Mouse (Mus musculus) myocyte (in vitro differentiated cells): ENCODE measurements around the gene Sele. TPM values are rescaled to one million over a fixed set of nuclear protein-coding genes. Genes with fewer than 3 reads are reported as not detected.

Experiments
- H3K27me3 ChIP-seq: one replicate; pipeline ENCODE4 v1.6.1; 2011; ENCODE audit not compliant: control insufficient read depth, insufficient read depth, insufficient read length
- H3K36me3 ChIP-seq: one replicate; pipeline ENCODE4 v1.6.1; 2011; ENCODE audit not compliant: control insufficient read depth, insufficient read depth
- H3K4me2 ChIP-seq: one replicate; pipeline ENCODE4 v1.6.1; 2011; ENCODE audit warnings: low read depth, control low read depth
- H3K4me3 ChIP-seq: one replicate; pipeline ENCODE4 v1.5.1; 2011; ENCODE audit warnings: mild to moderate bottlenecking, control low read depth, moderate library complexity
- H3K79me2 ChIP-seq: one replicate; pipeline ENCODE4 v1.6.1; 2011; ENCODE audit not compliant: control insufficient read depth, insufficient read depth
- H3ac ChIP-seq: one replicate; pipeline ENCODE4 v1.6.1; 2011; ENCODE audit not compliant: control insufficient read depth, insufficient read length
- CEBPB ChIP-seq: IDR thresholded peaks from 2 replicates; pipeline ENCODE4 v1.6.1; 2011; ENCODE audit warnings: mild to moderate bottlenecking, moderate library complexity; ENCODE audit not compliant: poor library complexity, insufficient read depth, severe bottlenecking
- E2F4 ChIP-seq: IDR thresholded peaks from one replicate; pipeline ENCODE4 v1.6.1; 2011; ENCODE audit warnings: mild to moderate bottlenecking, control low read depth, moderate library complexity; ENCODE audit not compliant: insufficient read depth
- MAX ChIP-seq: IDR thresholded peaks from one replicate; pipeline ENCODE4 v1.6.1; 2011; ENCODE audit warnings: low read depth, mild to moderate bottlenecking, control low read depth
- MYOD1 ChIP-seq, 3 experiments: IDR thresholded peaks; one replicate each; pipeline ENCODE4 v1.6.1; 2011; ENCODE audit warnings: control low read depth in 2 of 3, low read depth in 2 of 3, mild to moderate bottlenecking in 2 of 3, moderate library complexity in 1 of 3; ENCODE audit not compliant: insufficient read length in 2 of 3, control insufficient read depth in 1 of 3
- MYOG ChIP-seq, 3 experiments: IDR thresholded peaks; one replicate each; pipeline ENCODE4 v1.6.1; 2011; ENCODE audit warnings: control low read depth in 2 of 3, low read depth in 2 of 3, mild to moderate bottlenecking in 2 of 3; ENCODE audit not compliant: insufficient read length in 2 of 3, control insufficient read depth in 1 of 3, insufficient read depth in 1 of 3
- POLR2A ChIP-seq: IDR thresholded peaks from one replicate; pipeline ENCODE4 v1.6.1; 2011; ENCODE audit warnings: low read depth, mild to moderate bottlenecking, control low read depth, moderate library complexity; ENCODE audit not compliant: insufficient read length
- POLR2AphosphoS2 ChIP-seq: IDR thresholded peaks from one replicate; pipeline ENCODE4 v1.6.1; 2011; ENCODE audit warnings: low read depth, control low read depth; ENCODE audit not compliant: insufficient read length
- REST ChIP-seq: IDR thresholded peaks from one replicate; pipeline ENCODE4 v1.6.1; 2011; ENCODE audit warnings: mild to moderate bottlenecking, control low read depth, moderate library complexity; ENCODE audit not compliant: insufficient read depth, insufficient read length
- SRF ChIP-seq: IDR thresholded peaks from one replicate; pipeline ENCODE4 v1.6.1; 2011; ENCODE audit warnings: low read depth; ENCODE audit not compliant: control insufficient read depth, insufficient read length
- TCF12 ChIP-seq: IDR thresholded peaks from one replicate; pipeline ENCODE4 v1.6.1; 2011; ENCODE audit warnings: mild to moderate bottlenecking, control low read depth; ENCODE audit not compliant: poor library complexity, insufficient read depth, severe bottlenecking
- TCF3 ChIP-seq: IDR thresholded peaks from one replicate; pipeline ENCODE4 v1.6.1; 2011; ENCODE audit warnings: low read depth, control low read depth; ENCODE audit not compliant: insufficient read length
- USF1 ChIP-seq: IDR thresholded peaks from one replicate; pipeline ENCODE4 v1.6.1; 2011; ENCODE audit warnings: low read depth, mild to moderate bottlenecking, control low read depth, moderate library complexity
- polyA plus RNA-seq: library from polyadenylated mRNA; unstranded; fragments of >200 nt; fragmentation: generic; extraction: Trizol; gene quantifications from one replicate; pipeline ENCODE4 v1.2.1, GENCODE M21; 2012; ENCODE audit warnings: missing spikeins

Gene Sele
- polyA plus RNA-seq, 1 experiment: not detected

DNA sequence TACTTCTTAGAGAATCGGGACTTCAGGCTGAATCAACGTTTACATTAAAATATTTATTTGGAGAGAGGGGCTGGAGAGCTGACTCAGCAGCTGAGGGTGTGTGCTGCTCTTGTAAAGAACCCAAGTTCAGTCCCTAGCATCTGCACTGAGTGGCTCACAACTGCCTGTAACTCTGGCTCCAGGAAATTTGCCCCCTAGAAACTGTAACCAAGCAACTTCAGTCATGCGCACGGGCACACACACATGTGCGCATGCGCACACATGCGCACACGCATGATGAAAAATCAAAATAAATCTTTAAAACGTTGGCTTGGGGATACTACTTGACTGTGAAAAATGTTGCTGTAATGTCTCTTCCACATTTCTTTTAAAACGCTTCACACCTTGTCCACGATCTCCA is 31.1 kb downstream of the Sele start:
- Histone ChIP-seq H3K36me3 (no peaks in the 10 kb centered on the region), H3ac (no peak overlapping the region), H3K27me3 (no peaks in the 10 kb centered on the region), H3K79me2 (no peaks in the 10 kb centered on the region), H3K4me2 (no peak overlapping the region), H3K4me3 (no peak overlapping the region)
- no peak for TF ChIP-seq POLR2AphosphoS2
- no peak for TF ChIP-seq REST
- TF ChIP-seq POLR2A: no peak

DNA sequence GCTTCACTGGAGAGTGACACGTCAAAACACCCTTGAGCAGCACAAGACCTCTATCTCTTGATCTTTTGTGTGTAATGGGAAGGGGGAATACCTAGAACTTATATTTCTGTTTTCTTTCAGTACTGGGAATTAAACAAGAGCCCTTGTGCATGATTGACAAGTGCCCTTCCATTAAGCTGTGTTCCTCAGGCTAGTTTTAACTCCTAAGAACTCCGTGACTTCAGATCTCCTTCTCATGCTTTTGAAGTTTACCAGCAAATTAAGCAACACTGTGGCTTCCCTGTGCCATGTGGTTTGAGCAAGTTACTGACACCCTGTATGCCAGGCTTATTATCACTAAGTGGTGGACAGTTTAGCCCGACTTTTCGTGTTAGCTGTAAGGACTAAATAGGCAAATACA is 35.0 kb downstream of the Sele start:
- H3K4me3 ChIP-seq: no peak overlapping the region
- no peak overlapping the region for H3K4me2 ChIP-seq
- TF ChIP-seq MYOD1 (IDR thresholded peaks at IDR 0.05; ENCODE audit: control insufficient read depth in 1 of 3, insufficient read length in 2 of 3, low read depth in 2 of 3): no peak
- TF ChIP-seq TCF12: no peak
- TF ChIP-seq REST: no peak
- no peak for TF ChIP-seq TCF3
- TF ChIP-seq SRF: no peak
- TF ChIP-seq CEBPB: no peak
- TF ChIP-seq MAX: no peak
- no peak for TF ChIP-seq POLR2A
- no peak for TF ChIP-seq MYOG (IDR thresholded peaks at IDR 0.05; ENCODE audit: control insufficient read depth in 1 of 3, insufficient read depth in 1 of 3, insufficient read length in 2 of 3, low read depth in 2 of 3)
- TF ChIP-seq USF1: no peak
- TF ChIP-seq POLR2AphosphoS2: no peak
- TF ChIP-seq E2F4: no peak
- no peaks in the 10 kb centered on the region for H3K27me3 ChIP-seq
- H3K79me2 ChIP-seq: no peaks in the 10 kb centered on the region
- H3ac ChIP-seq: no peak overlapping the region
- H3K36me3 ChIP-seq: no peaks in the 10 kb centered on the region

DNA sequence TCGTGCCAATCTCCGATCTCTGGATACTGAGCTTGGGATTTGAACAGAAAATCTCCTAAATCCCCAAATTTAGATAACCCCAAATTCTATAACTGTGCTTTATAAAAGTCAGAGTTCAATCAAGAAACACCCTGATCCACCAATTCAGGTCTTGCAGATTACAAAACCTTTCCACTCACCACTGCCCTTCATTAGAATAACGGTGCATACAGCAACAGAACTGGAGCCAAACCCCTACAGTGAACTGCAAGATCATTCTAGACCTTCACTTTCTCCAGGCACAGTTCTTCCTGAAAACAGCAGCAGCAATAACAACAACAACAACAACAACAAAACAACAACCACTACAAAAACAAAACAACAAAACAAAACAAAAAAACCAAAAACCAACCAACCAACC is 38.8 kb downstream of the Sele start:
- Histone ChIP-seq H3K79me2 (no peaks in the 10 kb centered on the region), H3K36me3 (no peaks in the 10 kb centered on the region), H3K4me3 (no peak overlapping the region), H3K27me3 (no peaks in the 10 kb centered on the region), H3ac (no peak overlapping the region), H3K4me2 (no peak overlapping the region)
- TF ChIP-seq POLR2A: no peak

DNA sequence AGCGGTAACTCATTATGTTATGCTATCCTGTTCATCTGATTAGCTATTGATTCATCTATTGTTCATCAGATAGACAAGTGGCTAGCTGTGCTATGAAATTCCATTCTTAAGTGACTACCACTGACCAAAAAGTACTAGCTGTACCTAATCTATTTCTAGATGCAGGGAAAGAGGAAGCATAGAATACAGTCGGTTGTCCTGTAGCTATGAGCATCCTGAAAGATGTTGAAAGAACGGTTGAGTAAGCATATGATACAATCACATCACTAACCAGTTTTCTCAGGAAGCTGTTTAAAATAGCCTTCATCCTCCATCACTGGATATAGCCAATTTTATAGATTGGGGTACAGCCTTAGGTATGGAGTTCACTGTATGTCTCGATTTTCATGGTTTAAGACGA is 39.8 kb downstream of the Sele start:
- no peak overlapping the region for H3K4me3 ChIP-seq
- H3ac ChIP-seq: no peak overlapping the region
- no peaks in the 10 kb centered on the region for H3K79me2 ChIP-seq
- no peak overlapping the region for H3K4me2 ChIP-seq
- H3K36me3 ChIP-seq: no peaks in the 10 kb centered on the region
- no peaks in the 10 kb centered on the region for H3K27me3 ChIP-seq
- no peak for TF ChIP-seq TCF3
- TF ChIP-seq MYOD1 (IDR thresholded peaks at IDR 0.05; ENCODE audit: control insufficient read depth in 1 of 3, insufficient read length in 2 of 3, low read depth in 2 of 3): no peak
- no peak for TF ChIP-seq USF1
- no peak for TF ChIP-seq REST
- no peak for TF ChIP-seq TCF12
- TF ChIP-seq CEBPB: no peak

DNA sequence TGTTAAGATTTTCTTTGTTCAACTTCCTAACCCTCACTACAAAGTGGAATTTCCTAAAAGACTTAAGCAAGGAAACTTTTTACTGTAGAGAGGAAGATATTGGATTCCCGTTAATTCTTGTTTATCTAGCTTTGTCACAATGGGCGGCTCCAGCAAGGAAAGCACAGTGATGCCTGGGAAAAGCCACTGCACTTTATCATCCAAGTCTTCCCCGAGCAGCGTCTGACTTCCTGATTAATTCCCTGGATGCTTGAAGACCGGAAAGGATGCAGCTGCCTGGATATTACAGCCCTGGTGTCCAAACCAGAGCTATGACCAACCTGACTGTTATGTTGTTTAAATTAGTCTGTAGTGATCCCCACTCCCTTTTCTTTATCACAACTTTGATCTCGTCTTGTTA is 48.7 kb downstream of the Sele start:
- TF ChIP-seq MAX (no peak), SRF (no peak), REST (no peak), USF1 (no peak), TCF3 (no peak), MYOD1 (IDR thresholded peaks at IDR 0.05; ENCODE audit: control insufficient read depth in 1 of 3, insufficient read length in 2 of 3, low read depth in 2 of 3) (no peak), POLR2A (no peak), TCF12 (no peak), E2F4 (no peak), POLR2AphosphoS2 (no peak), MYOG (IDR thresholded peaks at IDR 0.05; ENCODE audit: control insufficient read depth in 1 of 3, insufficient read depth in 1 of 3, insufficient read length in 2 of 3, low read depth in 2 of 3) (no peak), CEBPB (no peak)
- Histone ChIP-seq H3K4me3 (no peak overlapping the region), H3K79me2 (no peaks in the 10 kb centered on the region), H3ac (no peak overlapping the region), H3K36me3 (no peaks in the 10 kb centered on the region), H3K27me3 (no peaks in the 10 kb centered on the region), H3K4me2 (no peak overlapping the region)

DNA sequence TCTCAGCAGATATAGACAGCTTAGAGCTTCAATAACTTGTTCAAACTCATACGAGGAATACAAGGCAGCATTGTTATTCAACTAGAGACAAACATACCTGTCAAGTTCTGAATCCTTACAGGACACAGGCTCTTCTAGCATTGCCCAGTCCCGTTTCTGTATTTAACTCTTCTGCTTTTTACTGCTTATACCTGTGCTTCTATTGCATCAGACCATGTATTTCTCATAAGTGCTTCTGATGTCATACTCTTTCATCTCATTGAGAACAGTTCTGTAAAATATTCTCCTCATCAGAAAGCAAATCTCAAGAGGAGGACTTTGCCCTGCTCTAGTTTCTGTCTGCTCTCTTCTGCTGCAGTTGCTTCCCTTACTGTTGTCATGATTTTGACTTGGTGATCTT is 49.9 kb downstream of the Sele start:
- Histone ChIP-seq H3K27me3 (no peaks in the 10 kb centered on the region), H3ac (no peak overlapping the region)
- TF ChIP-seq REST (no peak), TCF3 (no peak), MYOD1 (IDR thresholded peaks at IDR 0.05; ENCODE audit: control insufficient read depth in 1 of 3, insufficient read length in 2 of 3, low read depth in 2 of 3) (no peak), E2F4 (no peak), USF1 (no peak), MYOG (IDR thresholded peaks at IDR 0.05; ENCODE audit: control insufficient read depth in 1 of 3, insufficient read depth in 1 of 3, insufficient read length in 2 of 3, low read depth in 2 of 3) (no peak), POLR2A (no peak), POLR2AphosphoS2 (no peak), TCF12 (no peak), MAX (no peak), SRF (no peak), CEBPB (no peak)

More for the DNA sequence above, 49.9 kb downstream of the Sele start:
- H3K4me3 ChIP-seq: no peak overlapping the region
- no peaks in the 10 kb centered on the region for H3K36me3 ChIP-seq
- no peak overlapping the region for H3K4me2 ChIP-seq
- H3K79me2 ChIP-seq: no peaks in the 10 kb centered on the region
